Mouse (Mus musculus): Measurements from ENCODE around the gene Ube3b. TPM values are rescaled to one million over a fixed set of nuclear protein-coding genes. Genes with fewer than 3 reads are reported as not detected.

Gene Ube3b
- polyA plus RNA-seq, 1 experiment from 2014 or later: 59.5 TPM

DNA sequence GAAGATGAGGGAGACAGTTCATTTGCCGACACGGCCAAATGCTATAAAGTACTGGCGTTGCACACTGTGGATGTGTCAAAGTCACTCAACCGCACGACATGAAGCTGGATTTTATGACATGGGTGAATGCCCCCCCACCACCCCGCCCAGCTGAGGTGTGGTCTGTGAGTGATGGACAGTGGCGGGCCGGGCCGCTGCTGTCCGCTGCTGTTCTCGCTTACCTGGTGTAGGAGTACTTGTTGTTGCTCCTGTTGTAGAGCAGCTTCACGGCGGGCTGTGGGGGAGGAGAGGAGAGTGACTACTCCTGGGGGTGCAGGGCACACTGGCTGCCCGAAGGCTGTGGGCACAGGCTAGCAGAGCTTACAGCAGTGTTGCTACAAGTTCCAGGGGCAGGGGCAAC, 12.3 kb upstream of the Ube3b start:
- H3K9me3 ChIP-seq (replicated peaks): no peaks in the 10 kb centered on the region
- peaks cover 97% of the 10 kb centered on the region for H3K36me3 ChIP-seq
- no peaks in the 10 kb centered on the region for H3K27me3 ChIP-seq (ENCODE audit: low read depth, poor library complexity, severe bottlenecking)
- no peak for DNase-seq (ENCODE audit: low spot score)
- no peak overlapping the region for H3K4me3 ChIP-seq
- H3K27ac ChIP-seq: no peak overlapping the region
- H3K4me1 ChIP-seq: peaks cover 43% of the 10 kb centered on the region
- 97% methylated on average over 14 of the region's 14 CpGs for WGBS

DNA sequence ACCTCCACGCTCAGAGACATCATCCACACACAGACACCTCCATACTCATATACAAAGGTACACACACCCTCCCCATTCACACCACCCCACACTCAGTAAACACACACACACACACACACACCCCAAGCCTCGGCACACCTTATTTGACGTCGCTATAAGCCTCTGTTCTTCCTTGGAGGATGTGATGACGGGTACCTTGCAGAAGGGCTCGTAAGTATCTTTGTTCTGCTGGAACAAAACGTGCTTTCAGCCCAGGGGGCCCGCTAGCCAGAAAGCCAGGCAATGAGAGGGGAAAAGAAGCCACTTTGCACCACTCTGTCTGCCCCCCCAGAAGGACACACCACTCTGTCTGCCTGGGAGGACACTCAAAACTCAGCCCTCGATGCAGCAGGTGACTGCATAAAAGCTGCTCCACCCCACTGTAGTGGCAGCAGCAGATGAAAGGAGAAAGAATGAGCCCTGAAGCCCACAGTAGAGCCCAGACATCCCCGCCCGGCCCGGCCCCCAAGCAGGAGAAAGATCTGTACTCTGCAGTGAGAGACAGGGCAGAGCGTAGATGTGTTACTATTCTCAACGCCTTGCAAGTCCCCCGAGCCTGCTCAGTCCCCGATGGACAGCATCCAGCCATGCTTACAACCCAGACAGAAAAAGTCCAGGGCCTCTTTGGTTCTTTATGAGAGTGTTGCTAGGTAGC, 11.5 kb upstream of the Ube3b start:
- H3K4me3 ChIP-seq: no peak overlapping the region
- H3K4me1 ChIP-seq: peaks cover 51% of the 10 kb centered on the region
- peak overlapping the region; percentile 90 for H3K27ac ChIP-seq
- peaks cover 97% of the 10 kb centered on the region for H3K36me3 ChIP-seq
- H3K9me3 ChIP-seq (replicated peaks): no peaks in the 10 kb centered on the region
- no peaks in the 10 kb centered on the region for H3K27me3 ChIP-seq (ENCODE audit: low read depth, poor library complexity, severe bottlenecking)
- no peak for DNase-seq (ENCODE audit: low spot score)
- 95% methylated on average over 16 of the region's 16 CpGs for WGBS

DNA sequence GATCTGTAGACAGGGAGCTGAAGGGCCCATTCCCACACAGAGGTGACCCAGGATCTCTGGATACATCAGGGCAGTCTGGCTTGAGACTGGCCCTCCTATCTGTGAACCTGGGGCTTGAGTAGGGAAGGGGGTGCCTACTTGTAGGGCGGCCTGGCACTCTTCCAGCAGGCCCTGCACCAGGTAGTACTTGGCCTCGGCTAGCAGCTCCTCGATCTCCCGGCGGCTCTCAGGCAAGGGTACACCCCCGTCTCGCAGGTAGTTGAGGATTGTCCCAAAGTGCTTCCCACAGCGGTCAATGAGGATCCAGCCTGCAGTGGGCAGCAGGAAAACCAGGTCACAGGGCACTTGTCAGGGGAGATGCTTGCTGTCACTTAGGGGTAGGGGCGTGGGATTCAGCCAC, 10.5 kb upstream of the Ube3b start:
- H3K9me3 ChIP-seq (replicated peaks): no peaks in the 10 kb centered on the region
- no peaks in the 10 kb centered on the region for H3K27me3 ChIP-seq (ENCODE audit: low read depth, poor library complexity, severe bottlenecking)
- DNase-seq (ENCODE audit: low spot score): no peak
- WGBS: 72% methylated on average over 9 of the region's 9 CpGs
- H3K36me3 ChIP-seq: peaks cover 97% of the 10 kb centered on the region
- peak overlapping the region; percentile 21; the same call in 1 of the 2 replicates for H3K4me3 ChIP-seq
- H3K27ac ChIP-seq: peak overlapping the region; percentile 90
- peaks cover 56% of the 10 kb centered on the region for H3K4me1 ChIP-seq

DNA sequence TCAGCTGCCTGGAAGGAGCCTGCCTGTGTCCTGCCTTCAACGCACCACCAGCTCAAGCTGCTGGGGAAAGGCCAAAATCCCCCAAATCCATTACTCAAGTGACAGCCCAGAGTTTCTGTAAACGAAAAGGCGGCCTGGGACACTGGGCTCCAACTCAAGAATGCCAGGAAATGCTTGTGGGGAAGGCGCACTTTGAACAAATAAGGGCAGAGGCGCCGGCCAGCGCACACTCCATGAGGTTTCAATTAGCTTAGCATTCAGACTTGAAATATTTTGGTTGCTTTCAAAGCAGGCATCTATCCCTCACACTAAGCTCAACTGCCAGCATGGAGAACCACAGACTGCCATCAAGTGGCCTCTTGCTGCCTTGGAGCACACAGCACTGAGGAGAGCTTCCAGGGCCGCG, 10.0 kb upstream of the Ube3b start:
- peak overlapping the region; percentile 21 for H3K4me3 ChIP-seq
- peaks cover 56% of the 10 kb centered on the region for H3K4me1 ChIP-seq
- H3K27me3 ChIP-seq (ENCODE audit: low read depth, poor library complexity, severe bottlenecking): no peaks in the 10 kb centered on the region
- peak overlapping the region; percentile 90 for H3K27ac ChIP-seq
- DNase-seq (ENCODE audit: low spot score): peak; percentile 75
- WGBS: 24% methylated on average over 9 of the region's 9 CpGs
- H3K9me3 ChIP-seq (replicated peaks): no peaks in the 10 kb centered on the region
- H3K36me3 ChIP-seq: peaks cover 97% of the 10 kb centered on the region

DNA sequence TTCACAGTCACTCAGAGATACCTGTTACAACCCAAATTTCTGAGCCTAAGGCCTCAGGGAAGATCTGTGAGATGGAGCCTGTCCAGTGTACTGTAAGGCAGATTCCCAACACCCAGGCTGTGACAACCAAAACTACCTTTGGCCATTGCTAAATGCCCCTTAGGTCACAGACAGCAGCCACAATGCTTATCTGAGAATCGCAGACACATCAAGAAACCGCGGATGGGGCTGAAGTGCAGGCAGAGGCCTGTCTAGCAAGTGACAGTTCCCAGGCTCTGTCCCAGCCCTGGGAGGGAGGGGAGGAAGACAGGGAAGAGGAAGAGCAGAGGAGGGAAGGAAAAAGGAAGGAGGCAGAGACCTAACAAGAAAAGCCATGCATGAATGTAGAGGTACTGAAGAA, 9.1 kb upstream of the Ube3b start:
- H3K9me3 ChIP-seq (replicated peaks): no peaks in the 10 kb centered on the region
- H3K27ac ChIP-seq: peak overlapping the region; percentile 90
- H3K4me3 ChIP-seq: 0 out of 2 replicates have a peak overlapping the region, but pooled peaks have one; percentile 3
- no peak for DNase-seq (ENCODE audit: low spot score)
- H3K4me1 ChIP-seq: peaks cover 56% of the 10 kb centered on the region
- WGBS: 49% methylated on average over 3 of the region's 3 CpGs
- H3K36me3 ChIP-seq: peaks cover 97% of the 10 kb centered on the region
- no peaks in the 10 kb centered on the region for H3K27me3 ChIP-seq (ENCODE audit: low read depth, poor library complexity, severe bottlenecking)

DNA sequence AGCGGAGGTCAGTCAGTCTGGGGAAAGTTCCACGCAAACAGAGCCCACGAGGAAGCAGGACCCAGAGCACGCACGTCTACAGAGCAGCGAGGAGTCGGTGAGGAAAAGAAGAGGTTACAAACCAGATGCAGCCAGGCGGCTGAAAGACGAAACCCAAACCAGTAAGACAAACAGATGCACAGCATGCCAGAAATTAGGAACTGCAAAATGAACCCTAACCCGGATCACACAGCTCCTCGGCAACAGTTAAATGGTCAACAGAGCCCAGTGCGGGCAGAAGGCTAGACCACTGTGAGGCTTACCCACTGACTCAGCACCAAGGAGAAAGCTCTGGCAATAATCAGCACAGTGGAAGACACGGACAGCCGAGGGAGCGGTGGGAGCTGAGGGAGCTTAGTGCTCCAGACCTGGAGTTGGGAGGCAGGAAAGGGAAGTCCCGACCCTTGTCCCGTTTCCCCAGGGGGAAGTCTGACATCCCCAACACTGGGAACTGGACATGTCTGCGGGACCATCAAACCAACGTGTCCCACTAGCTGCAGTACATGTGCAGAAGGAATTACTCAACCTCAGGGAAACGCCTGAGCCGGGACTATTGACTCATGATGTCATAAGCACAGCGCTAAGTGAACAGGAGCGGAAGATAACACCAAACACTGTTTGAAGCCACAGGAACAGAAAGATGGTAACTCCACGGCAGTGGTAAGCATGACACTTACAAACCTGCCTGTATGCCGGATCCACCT, 8.5 kb upstream of the Ube3b start:
- peaks cover 56% of the 10 kb centered on the region for H3K4me1 ChIP-seq
- H3K27ac ChIP-seq: peak overlapping the region; percentile 90
- 65% methylated on average over 25 of the region's 25 CpGs for WGBS
- H3K27me3 ChIP-seq (ENCODE audit: low read depth, poor library complexity, severe bottlenecking): no peaks in the 10 kb centered on the region
- no peak for DNase-seq (ENCODE audit: low spot score)
- H3K36me3 ChIP-seq: peaks cover 97% of the 10 kb centered on the region
- no peaks in the 10 kb centered on the region for H3K9me3 ChIP-seq (replicated peaks)
- H3K4me3 ChIP-seq: 0 out of 2 replicates have a peak overlapping the region, but pooled peaks have one; percentile 3

DNA sequence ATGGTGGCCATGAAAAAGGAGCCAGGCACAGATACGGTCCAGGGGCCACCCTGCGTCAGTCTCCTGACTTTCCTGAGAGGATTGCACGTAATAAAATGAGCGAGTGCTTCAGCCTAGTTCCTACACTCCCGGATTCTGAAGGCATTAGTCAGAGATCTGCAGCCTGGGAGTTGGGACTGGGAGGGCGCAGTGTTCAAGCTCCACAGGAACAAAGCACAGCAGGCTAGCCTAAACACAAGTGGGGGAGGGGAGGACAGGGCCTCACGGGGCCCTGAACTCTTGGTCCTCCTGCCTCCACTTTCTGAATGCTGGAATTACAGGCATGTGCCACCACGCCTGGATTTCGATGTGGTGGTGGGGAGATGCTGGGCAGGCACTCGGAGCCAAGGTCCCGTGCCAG, 7.8 kb upstream of the Ube3b start:
- no peaks in the 10 kb centered on the region for H3K27me3 ChIP-seq (ENCODE audit: low read depth, poor library complexity, severe bottlenecking)
- peak overlapping the region; percentile 90 for H3K27ac ChIP-seq
- no peak for DNase-seq (ENCODE audit: low spot score)
- 46% methylated on average over 11 of the region's 11 CpGs for WGBS
- H3K4me1 ChIP-seq: peaks cover 60% of the 10 kb centered on the region
- no peaks in the 10 kb centered on the region for H3K9me3 ChIP-seq (replicated peaks)
- H3K4me3 ChIP-seq: 0 out of 2 replicates have a peak overlapping the region, but pooled peaks have one; percentile 3
- peaks cover 92% of the 10 kb centered on the region for H3K36me3 ChIP-seq

DNA sequence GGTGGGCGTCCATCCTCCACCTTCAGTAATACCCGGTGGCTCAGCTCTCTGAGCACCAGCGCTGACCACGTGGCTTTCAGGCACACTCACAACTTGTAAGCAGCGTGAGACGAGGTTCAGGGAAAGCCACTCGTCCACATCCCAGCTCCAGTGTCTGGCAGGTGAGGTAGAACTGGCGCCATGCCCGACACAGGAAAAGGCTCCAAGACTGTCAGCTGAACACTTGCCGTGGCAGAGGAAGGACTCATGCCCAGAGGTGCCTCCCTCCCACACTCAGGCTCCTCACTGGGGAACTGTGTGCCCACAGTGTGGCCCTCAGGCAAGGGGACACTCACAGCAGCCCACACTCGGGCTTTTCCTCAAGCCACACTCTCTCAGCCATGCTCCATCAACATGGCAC, 7.2 kb upstream of the Ube3b start:
- H3K9me3 ChIP-seq (replicated peaks): no peaks in the 10 kb centered on the region
- H3K27ac ChIP-seq: peak overlapping the region; percentile 90
- H3K4me3 ChIP-seq: no peak overlapping the region
- DNase-seq (ENCODE audit: low spot score): no peak
- peaks cover 66% of the 10 kb centered on the region for H3K4me1 ChIP-seq
- WGBS: 81% methylated on average over 11 of the region's 11 CpGs
- peaks cover 86% of the 10 kb centered on the region for H3K36me3 ChIP-seq
- no peaks in the 10 kb centered on the region for H3K27me3 ChIP-seq (ENCODE audit: low read depth, poor library complexity, severe bottlenecking)

DNA sequence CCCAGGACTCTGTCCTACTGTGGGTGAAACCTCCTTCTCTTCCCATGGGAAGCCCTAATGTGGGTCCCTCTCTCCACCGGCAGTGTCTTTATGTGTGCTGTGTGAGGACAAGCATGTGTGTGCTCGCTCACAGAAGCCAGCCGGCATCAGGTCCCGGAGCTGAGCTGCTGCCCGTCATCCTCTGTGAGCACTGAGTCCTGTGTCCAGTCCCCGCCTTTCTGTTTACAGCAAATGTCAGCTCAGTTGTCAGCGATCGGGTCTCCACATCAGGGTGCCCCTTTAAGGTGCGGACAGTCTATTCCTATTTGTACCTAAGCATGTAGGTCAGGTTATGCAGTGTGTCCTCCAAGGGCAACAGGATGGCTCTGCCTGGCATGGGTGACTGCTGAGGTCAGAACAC, 6.8 kb upstream of the Ube3b start:
- peaks cover 69% of the 10 kb centered on the region for H3K4me1 ChIP-seq
- no peak overlapping the region for H3K4me3 ChIP-seq
- no peaks in the 10 kb centered on the region for H3K27me3 ChIP-seq (ENCODE audit: low read depth, poor library complexity, severe bottlenecking)
- peaks cover 82% of the 10 kb centered on the region for H3K36me3 ChIP-seq
- DNase-seq (ENCODE audit: low spot score): no peak
- no peaks in the 10 kb centered on the region for H3K9me3 ChIP-seq (replicated peaks)
- 90% methylated on average over 9 of the region's 9 CpGs for whole genome bisulfite sequencing
- 0 out of 2 replicates have a peak overlapping the region, but pooled peaks have one; percentile 90 for H3K27ac ChIP-seq

DNA sequence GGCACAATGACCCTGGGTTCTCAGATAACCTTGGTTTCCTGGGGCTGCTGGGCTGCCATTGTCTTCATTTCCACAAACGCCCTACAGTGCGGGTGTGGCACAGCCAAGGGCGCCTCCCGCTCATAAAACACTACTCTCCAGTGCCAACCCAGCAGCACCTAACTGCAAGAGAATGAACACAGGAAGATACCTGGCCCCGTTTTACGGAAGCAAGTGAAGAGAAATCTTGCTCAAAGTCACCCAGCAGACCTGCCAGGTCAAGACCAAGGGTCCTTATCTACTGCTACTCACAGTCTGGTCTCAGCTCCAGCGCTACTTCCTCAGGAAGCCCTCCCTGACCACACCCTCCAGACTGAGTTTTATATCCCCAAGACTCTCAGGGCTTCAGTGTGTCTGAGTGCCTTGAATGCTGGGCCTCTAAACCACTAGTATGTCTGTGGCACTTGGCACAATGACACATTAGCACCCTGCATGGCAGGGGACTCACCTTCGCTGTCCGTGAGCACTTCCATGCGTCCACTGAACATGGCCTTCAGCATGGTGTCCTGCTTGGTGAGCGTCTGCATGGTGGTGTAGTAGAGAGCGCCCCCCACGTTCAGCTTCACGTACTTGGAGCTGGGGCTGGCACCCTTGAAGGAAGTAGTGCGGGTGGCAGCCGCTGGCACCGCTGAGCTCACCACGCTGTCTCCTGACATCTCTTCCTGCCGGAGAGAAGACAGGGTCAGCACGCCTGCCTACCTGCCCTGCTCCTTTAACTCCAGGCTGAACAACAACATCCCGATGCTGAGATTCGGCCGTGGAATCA, 5.8 kb upstream of the Ube3b start:
- 92% methylated on average over 23 of the region's 23 CpGs for WGBS
- DNase-seq (ENCODE audit: low spot score): no peak
- H3K36me3 ChIP-seq: peaks cover 71% of the 10 kb centered on the region
- peaks cover 71% of the 10 kb centered on the region for H3K4me1 ChIP-seq
- no peak overlapping the region for H3K27ac ChIP-seq
- H3K27me3 ChIP-seq (ENCODE audit: low read depth, poor library complexity, severe bottlenecking): no peaks in the 10 kb centered on the region
- no peak overlapping the region for H3K4me3 ChIP-seq
- H3K9me3 ChIP-seq (replicated peaks): no peaks in the 10 kb centered on the region

DNA sequence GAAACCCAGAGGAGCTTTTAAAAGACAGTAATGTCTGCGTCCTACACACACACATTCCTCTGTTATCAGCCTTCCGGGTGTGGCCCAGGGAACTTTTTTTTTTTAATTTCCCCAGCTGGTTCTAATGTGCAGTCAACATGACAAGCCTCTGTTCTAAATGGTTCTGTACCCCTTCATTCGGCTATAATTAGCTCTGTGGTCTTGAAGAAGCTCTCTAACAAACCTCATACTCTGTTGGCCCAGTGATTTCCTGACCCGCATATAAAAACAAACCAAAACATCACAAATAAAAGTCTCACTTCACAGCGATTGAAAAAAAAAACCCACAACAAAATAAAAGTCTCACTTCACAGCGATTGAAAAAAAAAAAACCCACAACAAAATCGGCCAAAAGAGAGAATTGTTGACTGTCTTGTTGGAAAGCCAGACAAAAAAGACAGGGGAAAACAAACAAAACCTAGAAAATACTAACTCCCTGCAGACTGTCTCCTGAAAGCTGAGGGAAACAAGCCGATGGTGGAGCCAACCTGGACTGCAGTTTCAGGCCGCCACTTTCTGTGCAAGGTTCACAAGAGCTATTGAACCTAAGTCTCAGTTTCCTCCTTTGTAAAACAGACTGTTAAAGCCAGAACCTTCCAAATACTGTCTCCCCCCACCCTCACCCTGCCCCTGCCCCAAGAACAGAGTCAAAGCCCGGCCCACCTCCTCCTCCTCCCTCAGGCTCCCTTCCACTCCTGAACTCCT, 2.1 kb upstream of the Ube3b start:
- Histone ChIP-seq H3K27ac (peak overlapping the region; percentile 36; the same call in 1 of the 2 replicates), H3K4me3 (peak overlapping the region; percentile 98), H3K4me1 (peaks cover 49% of the 10 kb centered on the region), H3K27me3 (ENCODE audit: low read depth, poor library complexity, severe bottlenecking) (no peaks in the 10 kb centered on the region), H3K9me3 (replicated peaks) (no peaks in the 10 kb centered on the region), H3K36me3 (peaks cover 46% of the 10 kb centered on the region)
- WGBS: 83% methylated on average over 10 of the region's 10 CpGs
- DNase-seq (ENCODE audit: low spot score): no peak

DNA sequence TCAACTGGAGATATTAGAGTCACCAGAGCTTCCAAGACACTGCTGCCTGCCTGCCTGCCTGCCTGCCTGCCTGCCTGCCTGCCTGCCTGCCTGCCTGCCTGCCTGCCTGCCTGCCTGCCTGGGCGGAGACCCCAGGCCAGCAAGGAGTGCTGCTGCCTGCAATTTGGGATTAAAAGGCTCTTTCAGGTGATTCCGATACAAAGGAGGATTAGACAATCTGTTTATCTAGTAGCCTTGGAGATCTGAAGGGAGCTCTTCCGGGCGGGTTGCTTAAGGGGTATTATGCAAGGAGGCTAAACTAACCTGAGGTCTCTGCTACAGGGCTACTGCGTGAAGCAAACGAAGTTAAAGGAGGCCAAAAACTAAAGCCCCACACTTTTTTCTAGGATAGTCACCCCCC, 1.5 kb upstream of the Ube3b start:
- peak overlapping the region; percentile 98 for H3K4me3 ChIP-seq
- no peaks in the 10 kb centered on the region for H3K9me3 ChIP-seq (replicated peaks)
- peak overlapping the region; percentile 97; the same call in 1 of the 2 replicates for H3K27ac ChIP-seq
- H3K27me3 ChIP-seq (ENCODE audit: low read depth, poor library complexity, severe bottlenecking): no peaks in the 10 kb centered on the region
- no peak for DNase-seq (ENCODE audit: low spot score)
- H3K4me1 ChIP-seq: peaks cover 43% of the 10 kb centered on the region
- WGBS: 65% methylated on average over 6 of the region's 6 CpGs
- H3K36me3 ChIP-seq: peaks cover 46% of the 10 kb centered on the region

Measured in limb, embryonic 10.5 days (tissue).